Mouse (Mus musculus) telencephalon, adult 2 months (tissue): Measurements from ENCODE around the gene Gm9603.
"Not testable (repeated sequence)": the region's sequence is repeated elsewhere in the genome, so short reads cannot be mapped to it uniquely, and the experiment has no call there.

Source experiments
- DNase-seq: peaks from one replicate; pipeline ENCODE4 v3.0.0-alpha.2; 2011; ENCODE audit warnings: low read depth, low spot score

Gm9603 gene

DNA sequence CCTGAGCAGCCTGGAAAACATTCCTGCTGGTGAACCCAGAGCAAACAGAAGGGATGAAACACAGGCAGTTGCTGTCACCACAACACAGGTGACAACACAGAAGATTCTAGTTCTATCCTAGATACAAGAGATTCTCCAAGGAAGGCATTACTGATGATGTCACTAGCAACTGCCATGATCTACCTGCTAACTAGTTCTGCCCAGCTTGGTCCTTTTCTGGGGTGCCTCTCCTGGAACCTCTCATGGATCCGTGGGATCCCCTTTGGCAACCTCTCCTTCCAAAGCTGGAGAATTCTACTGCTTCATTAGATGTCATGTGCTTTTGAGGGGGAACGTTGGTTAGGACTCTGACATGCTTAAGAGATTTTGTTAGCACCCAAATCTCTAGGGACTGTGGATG lies at the start of gene Gm9603:
Gm9603 (minus strand) TSS at position 101 of the 400 bp plus-strand sequence.
- DNase-seq: not testable (repeated sequence)

DNA sequence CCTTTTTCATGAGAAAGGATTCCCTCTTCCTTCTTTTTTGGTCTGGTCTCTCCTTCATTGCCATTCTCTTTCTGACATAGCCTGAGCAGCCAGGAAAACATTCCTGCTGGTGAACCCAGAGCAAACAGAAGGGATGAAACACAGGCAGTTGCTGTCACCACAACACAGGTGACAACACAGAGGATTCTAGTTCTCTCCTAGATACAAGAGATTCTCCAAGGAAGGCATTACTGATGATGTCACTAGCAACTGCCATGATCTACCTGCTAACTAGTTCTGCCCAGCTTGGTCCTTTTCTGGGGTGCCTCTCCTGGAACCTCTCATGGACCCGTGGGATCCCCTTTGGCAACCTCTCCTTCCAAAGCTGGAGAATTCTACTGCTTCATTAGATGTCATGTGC lies 54.3 kb downstream of the Gm9603 start, which contains the start of gene Gm8265:
Gm8265 (minus strand) TSS at position 101 of the 400 bp plus-strand sequence.
- DNase-seq: not testable (repeated sequence)
